Mouse (Mus musculus) CD4-positive naive resting alpha-beta T cell, adult 57 days (primary cell): ENCODE results near the gene Olfr1014. TPM values are rescaled to one million over a fixed set of nuclear protein-coding genes. Genes with fewer than 3 reads are reported as not detected.

ENCODE experiments used
- total RNA-seq: library from RNA; stranded (reverse); gene quantifications from one replicate; pipeline ENCODE4 v1.2.4, GENCODE M21; 2023

Olfr1014 gene
- not detected for total RNA-seq

DNA sequence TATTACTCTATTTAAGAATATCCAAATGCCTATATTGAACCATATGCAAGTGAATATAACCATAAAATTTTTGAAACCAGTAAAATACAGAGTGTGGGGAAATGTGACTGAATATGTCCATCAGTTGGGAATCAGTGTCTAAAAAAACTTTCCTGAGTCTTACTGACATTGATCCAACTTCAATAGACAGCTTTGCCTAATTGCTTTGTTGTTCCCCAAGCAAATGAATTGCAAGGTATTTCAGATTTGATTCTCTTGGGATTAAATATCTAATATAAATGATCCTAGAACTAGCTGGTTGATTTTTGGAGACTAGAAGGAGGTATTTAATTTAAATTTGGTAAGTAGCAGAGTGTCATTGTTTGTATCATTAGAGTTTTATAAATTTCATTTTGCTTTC, at the start of gene Olfr1014:
Gene Olfr1014, plus strand, starts transcription at position 301 of the 400 bp plus-strand sequence.

DNA sequence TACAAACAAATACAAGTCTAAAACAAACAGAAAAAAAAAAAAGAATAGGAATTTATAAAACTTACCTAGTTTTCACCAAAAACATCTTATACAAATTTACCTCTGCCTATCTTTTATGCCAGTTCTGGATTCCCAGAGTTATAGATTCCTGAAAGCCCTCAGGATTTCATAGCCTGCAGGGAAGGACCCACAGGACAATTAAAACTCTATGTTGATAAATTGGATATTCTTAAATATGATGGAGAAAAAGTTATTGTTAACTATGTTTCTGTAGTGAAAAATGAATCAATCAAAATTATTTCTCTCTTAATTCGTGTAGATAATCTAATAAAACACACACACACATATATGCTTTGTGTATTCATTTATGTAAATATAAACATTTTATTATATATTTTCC, 9.8 kb upstream of the Olfr1014 start, which contains the start of gene Olfr1012:
Gene Olfr1012, minus strand, starts transcription at position 101 of the 400 bp plus-strand sequence.

DNA sequence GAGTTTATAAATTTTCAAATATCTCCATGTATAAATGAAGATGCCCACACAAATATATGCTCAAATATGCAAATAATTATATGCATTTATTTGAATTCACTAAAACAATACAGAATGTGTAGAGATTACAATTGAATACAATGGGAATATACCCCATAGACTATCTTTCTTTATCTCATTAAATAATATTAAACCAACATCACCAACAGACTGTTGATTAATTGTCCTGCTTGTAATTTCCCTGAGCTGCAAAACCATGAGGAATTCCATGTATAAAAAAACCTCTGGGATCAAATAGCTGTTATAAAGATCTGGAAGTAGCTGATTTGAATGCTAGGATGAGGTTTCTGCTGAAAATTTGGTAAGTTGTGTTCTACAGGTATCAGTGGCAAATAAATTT, 5.7 kb upstream of the Olfr1014 start, which contains the start of gene Olfr1013:
Gene Olfr1013, plus strand, starts transcription at position 301 of the 400 bp plus-strand sequence.

DNA sequence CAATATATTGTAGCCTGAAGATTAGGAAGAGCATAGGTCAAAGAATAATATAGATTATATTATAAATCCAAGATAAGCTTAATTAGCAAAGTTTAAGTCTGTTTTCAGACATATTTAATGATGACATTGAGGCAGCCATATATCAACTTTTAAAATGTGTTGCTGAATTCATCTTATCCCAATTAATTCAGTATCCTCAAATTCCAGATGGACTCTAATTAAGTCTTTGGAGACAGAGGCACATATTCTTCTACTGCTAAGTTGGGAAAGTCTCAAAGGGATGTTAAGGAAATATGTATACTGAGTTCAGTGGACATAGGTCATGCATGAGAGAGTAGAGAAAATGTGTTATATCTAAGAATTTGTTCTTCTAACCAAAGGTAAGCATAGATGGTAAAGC, 9.2 kb downstream of the Olfr1014 start, which contains the start of gene Olfr1015:
Gene Olfr1015, plus strand, starts transcription at position 301 of the 400 bp plus-strand sequence.

GRCm38 (mm10) chr2:85802444-85802843, 29.9 kb downstream of the Olfr1014 start, which contains the start of gene Olfr1016:
Gene Olfr1016 (minus strand): TSS chr2:85802544.

GRCm38 (mm10) chr2:85818179-85818578, 45.7 kb downstream of the Olfr1014 start, which contains the start of gene Olfr1018:
Gene Olfr1018 (plus strand): TSS chr2:85818479.

Other genes starting within 250 kb of the Olfr1014 start
- not detected for gene Olfr996, start 193.5 kb upstream of the Olfr1014 start, total RNA-seq
- gene Olfr998, start 183.8 kb upstream of the Olfr1014 start, total RNA-seq: not detected
- not detected for gene Olfr1000, start 160.8 kb upstream of the Olfr1014 start, total RNA-seq
- gene Olfr1002, start 122.0 kb upstream of the Olfr1014 start, total RNA-seq: not detected
- not detected for gene Olfr154, start 108.3 kb upstream of the Olfr1014 start, total RNA-seq
- gene Olfr1006, start 93.9 kb upstream of the Olfr1014 start, total RNA-seq: not detected
- not detected for gene Olfr1008, start 83.3 kb upstream of the Olfr1014 start, total RNA-seq
- not detected for gene Olfr1009, start 57.3 kb upstream of the Olfr1014 start, total RNA-seq
- not detected for gene Olfr1012, start 9.9 kb upstream of the Olfr1014 start, total RNA-seq
- gene Olfr1013, start 5.6 kb upstream of the Olfr1014 start, total RNA-seq: not detected
- not detected for gene Olfr1015, start 9.3 kb downstream of the Olfr1014 start, total RNA-seq
- gene Olfr1016, start 29.8 kb downstream of the Olfr1014 start, total RNA-seq: not detected
- gene Olfr1018, start 45.8 kb downstream of the Olfr1014 start, total RNA-seq: not detected
- not detected for gene Olfr1019, start 72.8 kb downstream of the Olfr1014 start, total RNA-seq
- not detected for gene Olfr1020, start 74.3 kb downstream of the Olfr1014 start, total RNA-seq
- not detected for gene Olfr1022, start 95.9 kb downstream of the Olfr1014 start, total RNA-seq
- not detected for gene Olfr1023, start 112.9 kb downstream of the Olfr1014 start, total RNA-seq
- gene Olfr1024, start 132.3 kb downstream of the Olfr1014 start, total RNA-seq: not detected
- not detected for gene Olfr1025-ps1, start 142.5 kb downstream of the Olfr1014 start, total RNA-seq
- not detected for gene Olfr1026, start 148.8 kb downstream of the Olfr1014 start, total RNA-seq
- not detected for gene Olfr1028, start 177.7 kb downstream of the Olfr1014 start, total RNA-seq
- gene Olfr1029, start 201.2 kb downstream of the Olfr1014 start, total RNA-seq: not detected
- not detected for gene Olfr1030, start 206.6 kb downstream of the Olfr1014 start, total RNA-seq
- not detected for gene Olfr1031, start 217.6 kb downstream of the Olfr1014 start, total RNA-seq
- gene Olfr1032, start 232.8 kb downstream of the Olfr1014 start, total RNA-seq: not detected
- not detected for gene Olfr1033, start 247.9 kb downstream of the Olfr1014 start, total RNA-seq